Mouse (Mus musculus): Measurements from ENCODE around the gene Tmem177. TPM values are rescaled to one million over a fixed set of nuclear protein-coding genes. Genes with fewer than 3 reads are reported as not detected.

The Tmem177 gene
- polyA plus RNA-seq, 1 experiment from 2014 or later: 6.5 TPM

DNA sequence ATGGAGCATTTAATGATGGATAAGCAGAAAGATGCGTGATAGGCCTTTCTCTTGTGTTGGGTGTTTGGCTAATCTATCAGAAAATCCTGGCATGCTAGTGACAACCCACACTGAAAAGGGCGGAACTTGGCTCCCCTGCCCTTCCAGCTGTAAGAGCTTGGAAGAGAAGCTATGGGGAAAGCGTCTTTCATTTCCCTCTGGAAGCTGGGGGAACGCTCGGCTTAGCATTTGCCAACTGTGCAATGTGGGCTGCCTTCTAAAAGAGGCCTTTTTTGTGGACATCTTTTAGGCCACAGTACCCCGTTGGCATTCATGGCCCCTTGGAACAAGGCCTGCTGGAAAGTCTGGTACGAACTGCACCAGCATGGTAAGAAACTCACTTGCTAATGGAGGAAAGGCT is 34.1 kb downstream of the Tmem177 start:
- H3K4me2 ChIP-seq (replicated peaks): no peak overlapping the region
- no peaks in the 10 kb centered on the region for H3K36me3 ChIP-seq
- no peaks in the 10 kb centered on the region for H3K9me3 ChIP-seq
- 82% methylated on average over 7 of the region's 7 CpGs for WGBS
- no peaks in the 10 kb centered on the region for H3K27me3 ChIP-seq (replicated peaks)
- H3K9ac ChIP-seq: no peak overlapping the region
- peaks cover 6% of the 10 kb centered on the region; the same call in 1 of the 2 replicates for H3K4me1 ChIP-seq (replicated peaks)
- no peak overlapping the region for H3K4me3 ChIP-seq (replicated peaks)
- H3K27ac ChIP-seq: no peak overlapping the region
- ATAC-seq: no peak

DNA sequence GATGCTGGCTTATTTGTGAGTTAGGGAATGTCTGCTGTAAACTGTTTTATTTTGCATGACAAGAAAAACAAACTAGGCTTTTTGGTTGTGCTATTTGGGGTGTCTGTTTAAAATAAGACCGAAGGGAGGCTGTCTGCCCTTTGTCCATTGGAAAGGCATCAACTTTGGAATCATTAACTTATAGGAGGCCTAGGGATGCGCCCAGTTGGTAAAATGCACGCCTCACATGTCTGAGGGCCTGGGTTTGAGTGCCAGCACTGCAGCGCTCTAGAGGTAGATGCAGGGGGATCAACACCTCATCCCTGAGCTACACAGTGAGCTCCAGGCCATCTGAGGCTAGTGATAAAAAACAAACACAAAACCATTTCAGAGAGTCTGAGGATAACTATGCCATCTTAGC is 35.5 kb downstream of the Tmem177 start:
- no peaks in the 10 kb centered on the region for H3K36me3 ChIP-seq
- H3K27me3 ChIP-seq (replicated peaks): no peaks in the 10 kb centered on the region
- no peak overlapping the region for H3K27ac ChIP-seq
- H3K4me2 ChIP-seq (replicated peaks): no peak overlapping the region
- H3K9me3 ChIP-seq: no peaks in the 10 kb centered on the region
- ATAC-seq: no peak
- H3K4me1 ChIP-seq (replicated peaks): peaks cover 6% of the 10 kb centered on the region; the same call in 1 of the 2 replicates
- H3K4me3 ChIP-seq (replicated peaks): no peak overlapping the region
- H3K9ac ChIP-seq: no peak overlapping the region
- WGBS: 83% methylated on average over 4 of the region's 4 CpGs

DNA sequence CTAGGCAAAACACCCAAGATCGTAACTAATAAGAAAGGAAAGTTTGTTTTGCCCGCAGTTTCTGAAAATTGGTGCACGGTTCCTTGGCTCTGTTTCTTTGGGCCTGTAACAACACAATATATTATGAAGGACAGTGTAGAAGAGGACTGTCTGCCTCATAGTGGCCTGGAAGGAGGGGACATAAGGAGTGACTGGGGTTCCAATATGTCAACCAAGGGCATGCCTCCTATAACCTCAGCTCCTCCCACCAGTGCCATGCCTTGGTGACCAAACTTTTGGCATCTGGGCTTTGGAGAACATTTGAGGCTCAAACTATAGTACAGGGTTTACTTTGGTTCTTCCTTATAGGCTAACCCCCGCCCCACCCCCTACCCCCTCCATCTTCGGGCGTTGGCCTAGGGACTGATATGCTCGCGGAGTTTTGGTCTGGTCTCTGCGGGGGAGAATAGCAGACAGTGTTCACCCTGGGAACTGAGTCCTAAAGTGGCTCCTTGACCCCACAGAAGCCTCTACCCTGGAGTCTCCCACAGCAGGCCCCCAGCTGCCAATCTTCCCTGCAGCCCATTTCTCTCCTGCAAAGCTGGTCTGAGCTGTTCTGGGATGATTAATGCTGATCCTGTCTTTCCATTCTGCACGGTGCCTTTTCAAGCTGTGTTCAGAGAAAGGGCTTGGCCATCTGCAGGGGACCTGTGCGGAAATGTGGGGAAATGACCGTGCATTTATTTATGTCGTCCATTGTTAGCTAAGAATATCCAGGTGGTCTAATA is 44.4 kb downstream of the Tmem177 start:
- Histone ChIP-seq H3K4me3 (replicated peaks) (no peak overlapping the region), H3K4me1 (replicated peaks) (no peaks in the 10 kb centered on the region), H3K9ac (no peak overlapping the region), H3K9me3 (no peaks in the 10 kb centered on the region), H3K27me3 (replicated peaks) (no peaks in the 10 kb centered on the region), H3K27ac (no peak overlapping the region), H3K4me2 (replicated peaks) (no peak overlapping the region), H3K36me3 (no peaks in the 10 kb centered on the region)
- ATAC-seq: no peak
- WGBS: 70% methylated on average over 13 of the region's 13 CpGs

DNA sequence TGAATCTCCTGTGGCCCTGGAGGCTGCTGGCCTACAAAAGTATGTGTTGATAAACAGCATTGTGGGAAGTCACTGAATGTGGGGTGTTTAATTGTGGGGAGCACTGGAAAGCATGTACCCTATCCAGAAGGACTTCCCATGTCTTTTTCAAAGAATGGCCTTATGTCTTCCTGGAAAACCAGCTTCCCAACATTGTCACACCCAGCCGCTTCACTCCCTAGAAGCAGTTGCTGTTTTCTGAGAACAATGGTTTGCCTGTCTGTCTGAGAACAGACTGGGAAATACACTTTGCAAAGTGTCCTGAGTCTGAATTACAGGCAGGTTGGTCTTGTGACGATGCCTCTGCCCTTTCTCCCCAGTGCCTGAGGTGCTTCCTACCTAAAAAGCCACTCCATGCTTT is 45.7 kb downstream of the Tmem177 start:
- no peak overlapping the region for H3K4me2 ChIP-seq (replicated peaks)
- no peak overlapping the region for H3K27ac ChIP-seq
- H3K27me3 ChIP-seq (replicated peaks): no peaks in the 10 kb centered on the region
- no peak overlapping the region for H3K9ac ChIP-seq
- ATAC-seq: no peak
- H3K4me3 ChIP-seq (replicated peaks): no peak overlapping the region
- no peaks in the 10 kb centered on the region for H3K4me1 ChIP-seq (replicated peaks)
- H3K36me3 ChIP-seq: no peaks in the 10 kb centered on the region
- no peaks in the 10 kb centered on the region for H3K9me3 ChIP-seq
- WGBS: 54% methylated on average over 2 of the region's 2 CpGs

DNA sequence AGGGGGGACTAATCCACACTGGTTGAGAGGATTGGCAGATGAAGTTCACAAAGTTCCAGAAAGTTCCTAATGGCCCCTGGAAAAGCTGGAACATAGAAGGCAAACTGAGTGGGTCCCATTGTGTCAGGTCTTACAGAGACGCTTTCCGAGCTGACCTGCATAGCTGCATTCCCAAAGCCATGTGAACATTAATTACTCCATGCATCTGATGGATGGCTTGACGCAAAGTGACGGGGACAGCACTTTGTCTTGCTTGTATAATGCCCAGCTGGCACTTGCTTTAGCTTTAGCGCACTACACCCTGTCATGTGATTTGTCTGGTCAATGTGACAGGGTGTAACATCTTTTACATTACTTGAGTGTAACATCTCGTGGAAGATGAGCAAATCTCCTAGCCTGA is 47.7 kb downstream of the Tmem177 start:
- no peak overlapping the region for H3K4me2 ChIP-seq (replicated peaks)
- no peaks in the 10 kb centered on the region for H3K4me1 ChIP-seq (replicated peaks)
- H3K36me3 ChIP-seq: no peaks in the 10 kb centered on the region
- H3K27ac ChIP-seq: no peak overlapping the region
- 75% methylated on average over 6 of the region's 6 CpGs for WGBS
- no peak overlapping the region for H3K4me3 ChIP-seq (replicated peaks)
- no peak for ATAC-seq
- no peak overlapping the region for H3K9ac ChIP-seq
- H3K9me3 ChIP-seq: no peaks in the 10 kb centered on the region
- H3K27me3 ChIP-seq (replicated peaks): no peaks in the 10 kb centered on the region

DNA sequence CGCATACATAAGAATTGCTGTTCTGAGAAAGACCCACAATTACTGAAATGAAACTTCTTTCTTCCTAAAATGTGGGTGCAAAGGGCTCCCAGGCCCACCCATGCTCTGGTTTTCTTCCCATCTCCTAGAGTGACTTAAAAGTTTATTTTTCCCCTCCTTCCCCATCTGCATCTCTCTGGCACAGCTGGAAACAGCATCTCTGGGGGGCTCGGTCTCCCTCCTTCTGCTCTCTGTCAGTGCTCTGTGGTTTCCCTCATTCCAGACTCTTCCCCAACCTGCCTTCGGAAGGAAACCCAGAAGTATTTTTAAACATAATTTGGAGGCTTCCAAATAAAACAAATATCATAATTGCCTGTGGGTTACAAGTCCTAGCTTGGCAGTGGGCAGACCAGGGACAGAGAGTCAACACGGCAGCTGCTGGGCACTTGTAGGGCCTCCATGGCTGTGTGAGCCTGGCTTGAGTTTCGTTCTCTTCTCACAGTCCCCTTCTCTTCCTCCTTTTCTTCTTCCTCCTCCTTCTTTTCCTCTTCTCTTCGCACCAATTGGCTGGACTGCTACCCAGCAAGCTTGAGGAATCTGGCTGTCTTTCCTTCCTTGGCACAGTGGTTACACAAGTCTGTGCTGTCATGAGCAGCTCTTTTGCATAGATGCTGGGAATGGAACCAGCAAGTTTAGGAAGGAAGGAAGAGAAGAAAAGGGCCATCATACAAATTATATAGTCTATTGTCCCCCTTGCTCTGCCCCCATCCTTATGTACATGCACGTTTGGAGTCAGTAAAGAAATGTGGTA is 49.3 kb downstream of the Tmem177 start:
- H3K9ac ChIP-seq: no peak overlapping the region
- H3K4me1 ChIP-seq (replicated peaks): no peaks in the 10 kb centered on the region
- no peaks in the 10 kb centered on the region for H3K36me3 ChIP-seq
- WGBS: 78% methylated on average over 7 of the region's 7 CpGs
- no peak overlapping the region for H3K4me3 ChIP-seq (replicated peaks)
- ATAC-seq: no peak
- no peak overlapping the region for H3K27ac ChIP-seq
- no peak overlapping the region for H3K4me2 ChIP-seq (replicated peaks)
- no peaks in the 10 kb centered on the region for H3K27me3 ChIP-seq (replicated peaks)
- no peaks in the 10 kb centered on the region for H3K9me3 ChIP-seq

DNA sequence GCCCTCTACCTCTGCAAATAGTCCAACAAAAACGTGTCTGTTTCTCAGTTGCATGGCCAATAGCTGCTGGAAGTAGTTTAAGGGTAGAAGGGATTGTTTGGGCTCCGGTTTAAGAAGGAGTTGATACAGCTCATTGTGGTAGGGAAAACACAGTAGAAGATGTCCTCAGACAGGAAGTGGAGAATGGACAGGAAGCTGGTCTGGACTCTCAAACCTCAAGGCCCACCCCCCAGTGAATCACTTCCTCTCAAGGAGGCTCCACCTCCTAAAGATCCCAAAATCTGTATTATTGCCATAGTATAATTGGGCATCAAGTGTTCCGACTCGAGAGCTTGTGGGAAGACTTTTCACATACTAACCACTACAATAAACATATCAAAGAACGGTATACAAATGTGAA is 53.4 kb downstream of the Tmem177 start:
- 85% methylated on average over 5 of the region's 5 CpGs for whole genome bisulfite sequencing
- no peaks in the 10 kb centered on the region for H3K36me3 ChIP-seq
- ATAC-seq: no peak
- no peak overlapping the region for H3K4me3 ChIP-seq (replicated peaks)
- no peaks in the 10 kb centered on the region for H3K9me3 ChIP-seq
- no peak overlapping the region for H3K27ac ChIP-seq
- H3K4me2 ChIP-seq (replicated peaks): no peak overlapping the region
- no peaks in the 10 kb centered on the region for H3K4me1 ChIP-seq (replicated peaks)
- no peak overlapping the region for H3K9ac ChIP-seq
- no peaks in the 10 kb centered on the region for H3K27me3 ChIP-seq (replicated peaks)

Other genes starting within 250 kb of the Tmem177 start
- 5.2 and 7.5 TPM in 2 replicates for gene Ptpn4, start 75.6 kb downstream of the Tmem177 start, polyA plus RNA-seq (2015; fragmentation: Nextera tagmentation; extraction: Ambion mirVana)
- not detected in 2 replicates for gene Cfap221, start 84.0 kb upstream of the Tmem177 start, polyA plus RNA-seq (2015; fragmentation: Nextera tagmentation; extraction: Ambion mirVana)
- gene Sctr, start 93.7 kb upstream of the Tmem177 start, polyA plus RNA-seq (2015; fragmentation: Nextera tagmentation; extraction: Ambion mirVana): 0.72 and 0.90 TPM in 2 replicates
- 51.3 and 66.1 TPM in 2 replicates for gene Tmem37, start 160.9 kb upstream of the Tmem177 start, polyA plus RNA-seq (2015; fragmentation: Nextera tagmentation; extraction: Ambion mirVana)
- 1,422 and 1,510 TPM in 2 replicates for gene Dbi, start 207.9 kb upstream of the Tmem177 start, polyA plus RNA-seq (2015; fragmentation: Nextera tagmentation; extraction: Ambion mirVana)
- gene 3110009E18Rik, start 208.0 kb upstream of the Tmem177 start, polyA plus RNA-seq (2015; fragmentation: Nextera tagmentation; extraction: Ambion mirVana): 15.6 and 18.4 TPM in 2 replicates